Mouse (Mus musculus) MEL (cell line): ENCODE measurements at regions not wholly inside any gene's neighbourhood (a gene's known extent, or its start where the extent isn't known, plus 50 kb on each side); places are given as distances from the start of the nearest gene placed in this dataset.

Experiments
- DNase-seq: peaks from one replicate; pipeline ENCODE4 v3.0.0; 2011; ENCODE audit warnings: low read depth, low spot score
- H3K27ac ChIP-seq: 2 replicates; pipeline ENCODE4 v1.5.1; 2012; ENCODE audit warnings: low read depth, mild to moderate bottlenecking, control low read depth, low read length, moderate library complexity; ENCODE audit not compliant: control insufficient read depth
- H3K27me3 ChIP-seq, 2 experiments: fragments of 150-350 bp in 1 of 2; sonication (generic) in 1 of 2; 2 replicates each; pipeline ENCODE4 v1.6.1; 2012; ENCODE audit warnings: low read length in 2 of 2, mild to moderate bottlenecking in 2 of 2, improper control_type of control experiment in 1 of 2, moderate library complexity in 1 of 2; ENCODE audit not compliant: insufficient read depth in 2 of 2, control insufficient read depth in 1 of 2
- H3K36me3 ChIP-seq, 2 experiments: 2 replicates each; pipeline ENCODE4 v1.6.1; 2012 to 2014; ENCODE audit warnings: low read length in 2 of 2, improper control_type of control experiment in 1 of 2, inconsistent platforms in 1 of 2, mild to moderate bottlenecking in 1 of 2; ENCODE audit not compliant: insufficient read depth in 2 of 2, control insufficient read depth in 1 of 2
- H3K4me1 ChIP-seq, 2 experiments: fragments of 150-350 bp in 1 of 2; sonication (generic) in 1 of 2; 2 replicates each; pipeline ENCODE4 v1.6.1; 2012; ENCODE audit warnings: low read length in 2 of 2, improper control_type of control experiment in 1 of 2, mild to moderate bottlenecking in 1 of 2; ENCODE audit not compliant: insufficient read depth in 2 of 2, control insufficient read depth in 1 of 2
- H3K4me3 ChIP-seq, 2 experiments: fragments of 150-350 bp in 1 of 2; sonication (generic) in 1 of 2; 2 replicates each; pipeline ENCODE4 v1.5.1; 2012; ENCODE audit warnings: low read depth in 2 of 2, low read length in 2 of 2, mild to moderate bottlenecking in 2 of 2, moderate library complexity in 2 of 2, control low read depth in 1 of 2, improper control_type of control experiment in 1 of 2; ENCODE audit not compliant: control insufficient read depth in 1 of 2, insufficient read depth in 1 of 2
- H3K79me2 ChIP-seq: 2 replicates; pipeline ENCODE4 v1.6.1; 2012; ENCODE audit warnings: mild to moderate bottlenecking, low read length, moderate library complexity; ENCODE audit not compliant: control insufficient read depth, poor library complexity, insufficient read depth
- H3K9ac ChIP-seq: 2 replicates; pipeline ENCODE4 v1.6.1; 2012; ENCODE audit warnings: low read depth, mild to moderate bottlenecking, control low read depth, low read length, moderate library complexity; ENCODE audit not compliant: control insufficient read depth, poor library complexity, severe bottlenecking
- H3K9me3 ChIP-seq: fragments of 150-350 bp; sonication (generic); replicated peaks from 2 replicates; pipeline ENCODE4 v1.6.1; 2012; ENCODE audit warnings: mild to moderate bottlenecking, low read length, improper control_type of control experiment, moderate library complexity; ENCODE audit not compliant: insufficient read depth
- CHD1 ChIP-seq: IDR thresholded peaks from 2 replicates; pipeline ENCODE4 v1.6.1; 2012; ENCODE audit warnings: low read depth, mild to moderate bottlenecking, inconsistent platforms, low read length, improper control_type of control experiment
- EP300 ChIP-seq, 2 experiments: IDR thresholded peaks; 2 replicates each; pipeline ENCODE4 v1.6.1; 2011; ENCODE audit warnings: improper control_type of control experiment in 2 of 2, low read length in 2 of 2, low read depth in 1 of 2, mild to moderate bottlenecking in 1 of 2
- ETS1 ChIP-seq: IDR thresholded peaks from 2 replicates; pipeline ENCODE4 v1.6.1; 2012; ENCODE audit warnings: low read depth, mild to moderate bottlenecking, inconsistent platforms, low read length, improper control_type of control experiment, moderate library complexity
- GATA1 ChIP-seq: IDR thresholded peaks from 2 replicates; pipeline ENCODE4 v1.6.1; 2011; ENCODE audit warnings: low read depth, low read length, improper control_type of control experiment
- JUND ChIP-seq: IDR thresholded peaks from 2 replicates; pipeline ENCODE4 v1.6.1; 2011; ENCODE audit warnings: low read depth, mild to moderate bottlenecking, improper control_type of control experiment, low read length
- KAT2A ChIP-seq: conservative IDR thresholded peaks from 2 replicates; pipeline ENCODE4 v1.6.1; 2012; ENCODE audit warnings: low read depth, low read length, improper control_type of control experiment, inconsistent platforms
- POLR2A ChIP-seq, 2 experiments: IDR thresholded peaks; 2 replicates each; pipeline ENCODE4 v1.6.1; 2011 to 2012; ENCODE audit warnings: low read length in 2 of 2, mild to moderate bottlenecking in 2 of 2, control low read depth in 1 of 2, improper control_type of control experiment in 1 of 2, low read depth in 1 of 2, moderate library complexity in 1 of 2; ENCODE audit not compliant: control insufficient read depth in 1 of 2, insufficient read depth in 1 of 2, poor library complexity in 1 of 2
- RAD21 ChIP-seq: IDR thresholded peaks from 2 replicates; pipeline ENCODE4 v1.6.1; 2011; ENCODE audit warnings: mild to moderate bottlenecking, low read depth, low read length, improper control_type of control experiment
- TAL1 ChIP-seq: IDR thresholded peaks from 2 replicates; pipeline ENCODE4 v1.6.1; 2012; ENCODE audit warnings: mild to moderate bottlenecking, inconsistent platforms, low read length, moderate library complexity, mixed read lengths
- TBP ChIP-seq: IDR thresholded peaks from 2 replicates; pipeline ENCODE4 v1.8.0; 2011; ENCODE audit warnings: low read depth, low read length, improper control_type of control experiment
- UBTF ChIP-seq: IDR thresholded peaks from 2 replicates; pipeline ENCODE4 v1.6.1; 2012; ENCODE audit warnings: low read depth, mild to moderate bottlenecking, inconsistent platforms, low read length, improper control_type of control experiment, moderate library complexity, borderline replicate concordance; ENCODE audit not compliant: insufficient read depth
- ZC3H11A ChIP-seq: IDR thresholded peaks from 2 replicates; pipeline ENCODE4 v1.6.1; 2012; ENCODE audit warnings: low read depth, mild to moderate bottlenecking, inconsistent platforms, low read length, improper control_type of control experiment
- ZKSCAN1 ChIP-seq: IDR thresholded peaks from 2 replicates; pipeline ENCODE4 v1.6.1; 2012; ENCODE audit warnings: low read depth, mild to moderate bottlenecking, inconsistent platforms, low read length, improper control_type of control experiment, moderate library complexity
- ZMIZ1 ChIP-seq: IDR thresholded peaks from 2 replicates; pipeline ENCODE4 v1.6.1; 2012; ENCODE audit warnings: low read depth, mild to moderate bottlenecking, inconsistent platforms, low read length, improper control_type of control experiment, moderate library complexity
- ZNF384 ChIP-seq: IDR thresholded peaks from 2 replicates; pipeline ENCODE4 v1.6.1; 2012; ENCODE audit warnings: low read depth, mild to moderate bottlenecking, inconsistent platforms, low read length, improper control_type of control experiment

DNA sequence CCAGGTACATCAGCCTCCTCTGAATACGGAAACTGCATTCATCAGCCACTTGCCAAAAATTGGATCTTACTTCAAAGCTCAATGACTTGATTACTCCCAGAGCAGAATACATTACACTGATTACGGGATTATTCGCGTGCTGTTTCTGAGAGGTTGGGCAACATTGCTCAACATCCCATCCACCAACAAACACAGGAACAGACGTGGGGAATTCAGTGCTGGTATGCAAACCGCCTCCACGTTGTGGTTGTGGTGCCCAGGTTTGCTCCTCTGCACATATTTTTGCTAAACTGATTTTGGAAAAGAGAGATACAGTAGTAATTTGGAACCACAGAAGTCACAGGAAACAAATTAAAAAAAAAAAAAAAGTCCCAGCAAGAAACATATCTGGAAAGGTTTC, 266.9 kb downstream of the Dhx15 start:
- peaks cover 5 to 19% of the 10 kb centered on the region in 2 experiments for H3K4me1 ChIP-seq
- H3K4me3 ChIP-seq = peak overlapping the region; percentile 50 to 69; a peak in 3 of 4 replicates
- H3K9me3 ChIP-seq = no peaks in the 10 kb centered on the region
- H3K27me3 ChIP-seq = no peaks in the 10 kb centered on the region
- H3K27ac ChIP-seq = no peak overlapping the region
- H3K79me2 ChIP-seq = no peaks in the 10 kb centered on the region
- peaks cover 0 to 19% of the 10 kb centered on the region in 2 experiments; a peak in 2 of 4 replicates for H3K36me3 ChIP-seq
- TF ChIP-seq ZC3H11A (no peak), RAD21 (no peak)
- TF ChIP-seq, all 39 proteins: peak for 0
- DNase-seq = no peak
- H3K9ac ChIP-seq = peak overlapping the region; percentile 39

DNA sequence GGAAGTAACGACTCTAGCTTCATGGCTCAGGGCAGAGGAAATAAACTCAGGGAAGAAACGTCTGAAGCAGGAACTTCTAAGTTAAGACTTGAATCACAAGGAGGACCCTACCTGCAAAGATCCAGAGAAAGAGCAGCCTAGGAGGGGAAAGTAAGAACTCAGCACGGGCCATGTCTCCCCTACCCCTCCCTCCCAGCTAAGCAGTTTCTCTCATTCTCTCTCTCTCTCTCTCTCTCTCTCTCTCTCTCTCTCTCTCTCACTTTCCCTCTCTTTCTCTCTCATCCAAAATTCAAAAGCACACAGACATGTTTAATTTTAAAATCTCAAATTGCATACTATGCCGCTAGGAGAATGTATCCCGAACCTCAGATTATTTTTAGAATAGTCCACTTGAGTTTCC, 267.3 kb downstream of the Dhx15 start:
- H3K4me1 ChIP-seq = peaks cover 7 to 22% of the 10 kb centered on the region in 2 experiments
- TF ChIP-seq TBP (0 out of 2 replicates have a peak, but pooled peaks have one; percentile 29), RAD21 (no peak), ZKSCAN1 (no peak), JUND (peak; percentile 74; the same call in 1 of the 2 replicates), POLR2A (IDR thresholded peaks at IDR 0.05; ENCODE audit: control insufficient read depth in 1 of 2, insufficient read depth in 1 of 2, low read depth in 1 of 2, low read length in 2 of 2, poor library complexity in 1 of 2) (peak in 1 of 2 experiments; percentile 24; a peak in 1 of 4 replicates), KAT2A (no peak), ZMIZ1 (no peak), UBTF (no peak), ETS1 (no peak)

DNA sequence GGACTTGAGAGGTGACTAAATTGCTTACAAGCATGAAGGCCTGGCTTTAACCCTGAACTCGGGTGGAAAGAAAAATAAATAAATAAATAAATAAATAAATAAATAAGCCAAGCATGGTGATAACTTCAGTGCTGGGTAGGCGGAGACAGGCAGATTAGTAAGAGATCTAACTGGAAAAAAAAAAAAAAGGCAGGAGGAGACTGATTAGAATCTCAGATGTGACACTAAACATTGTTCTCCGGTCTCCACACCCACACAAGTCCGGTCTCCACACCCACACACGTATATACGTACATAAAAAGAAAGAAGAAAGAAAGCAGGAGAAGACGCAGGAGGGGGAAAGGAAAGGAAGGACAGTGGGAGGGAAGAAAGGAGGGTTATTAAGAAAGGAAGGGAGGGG, 267.8 kb downstream of the Dhx15 start:
- H3K9me3 ChIP-seq = no peaks in the 10 kb centered on the region
- H3K27me3 ChIP-seq = no peaks in the 10 kb centered on the region
- DNase-seq = peak; percentile 65
- peak overlapping the region; percentile 50 to 69 for H3K4me3 ChIP-seq
- no peaks in the 10 kb centered on the region for H3K79me2 ChIP-seq
- H3K27ac ChIP-seq = peak overlapping the region; percentile 23
- peak; percentile 60 for TF ChIP-seq GATA1
- peak in 1 of 2 experiments; percentile 20; a peak in 1 of 4 replicates for TF ChIP-seq EP300 (IDR thresholded peaks at IDR 0.05; ENCODE audit: low read depth in 1 of 2, low read length in 2 of 2)
- TF ChIP-seq TAL1 = no peak
- peak; percentile 94 for TF ChIP-seq ZNF384
- no peak for TF ChIP-seq CHD1
- H3K4me1 ChIP-seq = peaks cover 7 to 22% of the 10 kb centered on the region in 2 experiments
- peaks cover 0 to 20% of the 10 kb centered on the region in 2 experiments; a peak in 2 of 4 replicates for H3K36me3 ChIP-seq
- peak overlapping the region; percentile 39 for H3K9ac ChIP-seq

More for the DNA sequence above, 267.3 kb downstream of the Dhx15 start:
- Histone ChIP-seq H3K27ac (peak overlapping the region; percentile 23), H3K9ac (peak overlapping the region; percentile 39), H3K27me3 (no peaks in the 10 kb centered on the region), H3K9me3 (no peaks in the 10 kb centered on the region), H3K79me2 (no peaks in the 10 kb centered on the region), H3K4me3 (peak overlapping the region; percentile 50 to 69), H3K36me3 (peaks cover 0 to 20% of the 10 kb centered on the region in 2 experiments; a peak in 2 of 4 replicates)
- no peak for DNase-seq
